Mouse (Mus musculus): Measurements from ENCODE around the gene Dmrtc2. TPM values are rescaled to one million over a fixed set of nuclear protein-coding genes. Genes with fewer than 3 reads are reported as not detected.
"Not testable (repeated sequence)": the region's sequence is repeated elsewhere in the genome, so short reads cannot be mapped to it uniquely, and the experiment has no call there.

Gene Dmrtc2
- not detected in 2 replicates for polyA plus RNA-seq (2014; fragmentation: Nextera tagmentation; extraction: Ambion mirVana)

DNA sequence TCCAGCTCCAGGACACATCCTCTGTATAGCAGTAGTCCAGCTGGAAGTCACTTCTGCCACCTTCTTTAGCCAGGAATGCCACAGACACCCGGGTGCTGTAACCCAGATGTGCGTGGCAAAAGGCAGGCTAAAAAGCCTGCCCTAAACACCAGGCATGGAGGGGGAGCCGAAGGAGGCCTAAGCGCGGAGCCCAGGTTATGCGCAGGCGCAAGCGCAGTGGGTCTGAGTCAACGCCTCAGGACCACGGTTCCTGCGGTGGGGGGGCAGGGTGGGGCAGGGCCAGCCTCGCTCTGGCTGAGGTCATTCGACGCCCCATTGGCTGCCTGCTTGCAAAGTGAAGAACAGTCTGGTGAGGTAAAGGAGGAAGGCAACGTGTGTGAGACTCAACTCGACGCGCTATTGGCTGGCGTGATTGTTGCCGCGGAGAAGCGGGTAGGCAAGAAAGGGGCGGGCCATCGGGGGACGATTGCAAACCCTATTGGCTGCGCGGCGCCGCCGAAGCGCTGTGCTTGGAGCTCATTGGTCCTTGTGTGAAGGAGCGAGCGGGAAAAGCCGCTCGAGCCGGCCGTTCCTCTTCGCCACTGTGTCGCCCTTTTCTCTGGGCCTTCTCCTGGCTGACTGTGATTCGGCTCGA, at the start of gene Dmrtc2, which contains the start of gene Lypd4:
Dmrtc2 (plus strand) TSS at position 526 of the 634 bp plus-strand sequence.
Lypd4 (minus strand) TSS at position 410 of the 634 bp plus-strand sequence.
- DNase-seq, result peak; percentile 45

GRCm38 (mm10) chr7:24824452-24824851, 45.4 kb upstream of the Dmrtc2 start:
- Histone ChIP-seq H3K4me3 (replicated peaks; ENCODE audit: low read depth, low read length) (no peak overlapping the region), H3K27me3 (ENCODE audit: control insufficient read depth, insufficient read depth, low read length) (no peaks in the 10 kb centered on the region), H3K9me3 (ENCODE audit: control insufficient read depth, low read length) (no peaks in the 10 kb centered on the region), H3K4me2 (ENCODE audit: low read length) (no peak overlapping the region), H3K4me1 (ENCODE audit: control insufficient read depth, insufficient read depth, low read length) (no peaks in the 10 kb centered on the region), H3K9ac (replicated peaks; ENCODE audit: low read length) (no peak overlapping the region), H3K27ac (replicated peaks; ENCODE audit: low read depth, low read length) (no peak overlapping the region), H3K36me3 (ENCODE audit: control insufficient read depth, insufficient read depth, low read length) (no peaks in the 10 kb centered on the region)
- 72% methylated on average over 7 of the region's 7 CpGs for WGBS
- DNase-seq (no peak), ATAC-seq (ENCODE audit: low FRiP score, low TSS enrichment) (no peak)

More for the DNA sequence above, at the start of gene Dmrtc2, which contains the start of gene Lypd4:
- H3K27ac ChIP-seq (replicated peaks; ENCODE audit: low read depth, low read length), result no peak within 1 kb of the TSS
- H3K4me1 ChIP-seq (ENCODE audit: control insufficient read depth, insufficient read depth, low read length), result no peaks in the 10 kb centered on the region
- no peaks in the 10 kb centered on the region for H3K9me3 ChIP-seq (ENCODE audit: control insufficient read depth, low read length)
- no peaks in the 10 kb centered on the region for H3K27me3 ChIP-seq (ENCODE audit: control insufficient read depth, insufficient read depth, low read length)
- no peak within 1 kb of the TSS for H3K4me3 ChIP-seq (replicated peaks; ENCODE audit: low read depth, low read length)
- H3K36me3 ChIP-seq (ENCODE audit: control insufficient read depth, insufficient read depth, low read length), result no peaks in the 10 kb centered on the region
- no peak within 1 kb of the TSS for H3K9ac ChIP-seq (replicated peaks; ENCODE audit: low read length)
- no peak within 1 kb of the TSS for H3K4me2 ChIP-seq (ENCODE audit: low read length)
- ATAC-seq (ENCODE audit: low FRiP score, low TSS enrichment), result no peak
- WGBS, result 55% methylated on average over 41 of the region's 41 CpGs

DNA sequence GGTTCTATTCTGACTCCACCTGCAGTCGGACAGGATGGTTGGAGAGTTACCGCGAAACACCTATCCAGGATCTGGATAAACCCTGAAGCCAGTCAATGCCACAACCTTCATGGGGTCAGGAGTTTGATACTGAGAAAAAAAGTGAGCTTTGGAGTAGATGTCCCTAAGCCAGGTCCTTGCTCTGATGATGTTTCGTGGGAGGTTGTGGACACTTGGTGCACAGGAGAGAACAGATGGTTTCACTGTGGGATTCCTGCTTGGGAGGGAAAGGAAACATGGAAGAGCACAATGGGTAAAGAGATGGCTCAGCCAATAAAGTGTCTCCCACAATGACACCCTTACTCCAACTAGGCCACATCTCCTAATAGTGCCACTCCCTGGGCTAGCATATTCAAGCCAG, 42.7 kb upstream of the Dmrtc2 start:
- Histone ChIP-seq H3K9ac (replicated peaks; ENCODE audit: low read length) (no peak overlapping the region), H3K36me3 (ENCODE audit: control insufficient read depth, insufficient read depth, low read length) (no peaks in the 10 kb centered on the region), H3K4me3 (replicated peaks; ENCODE audit: low read depth, low read length) (no peak overlapping the region), H3K4me2 (ENCODE audit: low read length) (no peak overlapping the region), H3K27ac (replicated peaks; ENCODE audit: low read depth, low read length) (no peak overlapping the region), H3K9me3 (ENCODE audit: control insufficient read depth, low read length) (no peaks in the 10 kb centered on the region), H3K27me3 (ENCODE audit: control insufficient read depth, insufficient read depth, low read length) (no peaks in the 10 kb centered on the region), H3K4me1 (ENCODE audit: control insufficient read depth, insufficient read depth, low read length) (no peaks in the 10 kb centered on the region)
- WGBS, result 92% methylated on average over 4 of the region's 4 CpGs
- ATAC-seq (ENCODE audit: low FRiP score, low TSS enrichment), result no peak
- DNase-seq, result no peak

DNA sequence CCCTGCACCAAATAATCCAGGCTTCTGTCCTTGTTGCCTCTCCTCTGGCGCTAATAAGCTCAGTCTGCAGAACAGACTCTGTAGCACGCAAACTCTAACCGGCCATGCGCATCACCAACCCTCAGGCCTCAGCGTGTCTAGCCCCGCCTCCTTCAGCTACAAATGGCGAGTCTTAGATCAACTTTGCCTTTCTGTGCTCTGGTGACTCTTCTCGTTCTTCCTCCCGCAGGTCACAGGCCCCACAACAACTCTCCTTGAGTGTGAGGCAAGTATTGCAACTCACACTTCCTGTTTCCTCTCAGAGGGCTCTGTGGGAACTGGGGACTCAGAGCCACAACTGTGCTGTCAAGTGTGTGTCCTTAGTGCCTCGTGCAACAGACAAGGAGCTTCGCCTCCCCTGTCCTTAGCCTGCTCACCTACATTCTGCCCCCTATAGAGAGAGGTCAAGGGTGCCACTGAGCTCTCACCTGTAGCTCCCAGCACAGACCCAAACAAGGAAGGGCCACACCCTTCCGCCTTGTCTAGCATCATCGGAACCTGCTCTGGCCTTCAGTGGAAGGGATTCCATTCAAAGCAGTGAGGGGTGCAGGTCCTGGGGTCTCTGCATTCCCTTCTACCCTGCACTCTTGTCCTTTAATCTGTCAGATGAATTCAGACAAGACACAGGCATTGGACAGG, 31.0 kb upstream of the Dmrtc2 start:
- not testable (repeated sequence) for H3K9ac ChIP-seq (replicated peaks; ENCODE audit: low read length); H3K27ac ChIP-seq (replicated peaks; ENCODE audit: low read depth, low read length); H3K4me1 ChIP-seq (ENCODE audit: control insufficient read depth, insufficient read depth, low read length); H3K27me3 ChIP-seq (ENCODE audit: control insufficient read depth, insufficient read depth, low read length); H3K4me3 ChIP-seq (replicated peaks; ENCODE audit: low read depth, low read length); H3K4me2 ChIP-seq (ENCODE audit: low read length); H3K9me3 ChIP-seq (ENCODE audit: control insufficient read depth, low read length); ATAC-seq (ENCODE audit: low FRiP score, low TSS enrichment); DNase-seq; H3K36me3 ChIP-seq (ENCODE audit: control insufficient read depth, insufficient read depth, low read length)
- WGBS, result 56% methylated on average over 11 of the region's 13 CpGs

GRCm38 (mm10) chr7:24839410-24839808, 30.4 kb upstream of the Dmrtc2 start:
- Histone ChIP-seq H3K4me1 (ENCODE audit: control insufficient read depth, insufficient read depth, low read length) (no peaks in the 10 kb centered on the region), H3K27me3 (ENCODE audit: control insufficient read depth, insufficient read depth, low read length) (no peaks in the 10 kb centered on the region), H3K27ac (replicated peaks; ENCODE audit: low read depth, low read length) (no peak overlapping the region), H3K4me2 (ENCODE audit: low read length) (no peak overlapping the region), H3K4me3 (replicated peaks; ENCODE audit: low read depth, low read length) (no peak overlapping the region), H3K36me3 (ENCODE audit: control insufficient read depth, insufficient read depth, low read length) (no peaks in the 10 kb centered on the region), H3K9ac (replicated peaks; ENCODE audit: low read length) (no peak overlapping the region), H3K9me3 (ENCODE audit: control insufficient read depth, low read length) (no peaks in the 10 kb centered on the region)
- 81% methylated on average over 8 of the region's 8 CpGs for WGBS
- ATAC-seq (ENCODE audit: low FRiP score, low TSS enrichment), result no peak
- DNase-seq, result no peak

GRCm38 (mm10) chr7:24840331-24840730, 29.5 kb upstream of the Dmrtc2 start:
- DNase-seq, result no peak
- no peak for ATAC-seq (ENCODE audit: low FRiP score, low TSS enrichment)

GRCm38 (mm10) chr7:24841009-24841408, 28.8 kb upstream of the Dmrtc2 start:
- H3K9ac ChIP-seq (replicated peaks; ENCODE audit: low read length), result no peak overlapping the region
- no peaks in the 10 kb centered on the region for H3K36me3 ChIP-seq (ENCODE audit: control insufficient read depth, insufficient read depth, low read length)
- ATAC-seq (ENCODE audit: low FRiP score, low TSS enrichment), result no peak
- H3K4me3 ChIP-seq (replicated peaks; ENCODE audit: low read depth, low read length), result no peak overlapping the region
- no peaks in the 10 kb centered on the region for H3K4me1 ChIP-seq (ENCODE audit: control insufficient read depth, insufficient read depth, low read length)
- H3K4me2 ChIP-seq (ENCODE audit: low read length), result no peak overlapping the region
- no peaks in the 10 kb centered on the region for H3K27me3 ChIP-seq (ENCODE audit: control insufficient read depth, insufficient read depth, low read length)
- H3K9me3 ChIP-seq (ENCODE audit: control insufficient read depth, low read length), result no peaks in the 10 kb centered on the region
- H3K27ac ChIP-seq (replicated peaks; ENCODE audit: low read depth, low read length), result no peak overlapping the region
- no peak for DNase-seq
- WGBS, result 74% methylated on average over 4 of the region's 4 CpGs

More at GRCm38 (mm10) chr7:24840331-24840730, 29.5 kb upstream of the Dmrtc2 start:
- no peak overlapping the region for H3K27ac ChIP-seq (replicated peaks; ENCODE audit: low read depth, low read length)
- no peak overlapping the region for H3K4me2 ChIP-seq (ENCODE audit: low read length)
- H3K4me1 ChIP-seq (ENCODE audit: control insufficient read depth, insufficient read depth, low read length), result no peaks in the 10 kb centered on the region
- H3K27me3 ChIP-seq (ENCODE audit: control insufficient read depth, insufficient read depth, low read length), result no peaks in the 10 kb centered on the region
- H3K36me3 ChIP-seq (ENCODE audit: control insufficient read depth, insufficient read depth, low read length), result no peaks in the 10 kb centered on the region
- 59% methylated on average over 3 of the region's 3 CpGs for WGBS
- no peak overlapping the region for H3K4me3 ChIP-seq (replicated peaks; ENCODE audit: low read depth, low read length)
- H3K9ac ChIP-seq (replicated peaks; ENCODE audit: low read length), result no peak overlapping the region
- H3K9me3 ChIP-seq (ENCODE audit: control insufficient read depth, low read length), result no peaks in the 10 kb centered on the region

- no peak for DNase-seq
- H3K4me1 ChIP-seq (ENCODE audit: control insufficient read depth, insufficient read depth, low read length), result no peaks in the 10 kb centered on the region
- no peak overlapping the region for H3K4me3 ChIP-seq (replicated peaks; ENCODE audit: low read depth, low read length)
- WGBS, result 42% methylated on average over 5 of the region's 5 CpGs
- no peak for ATAC-seq (ENCODE audit: low FRiP score, low TSS enrichment)
- no peaks in the 10 kb centered on the region for H3K9me3 ChIP-seq (ENCODE audit: control insufficient read depth, low read length)
- no peak overlapping the region for H3K27ac ChIP-seq (replicated peaks; ENCODE audit: low read depth, low read length)
- H3K9ac ChIP-seq (replicated peaks; ENCODE audit: low read length), result no peak overlapping the region
- H3K27me3 ChIP-seq (ENCODE audit: control insufficient read depth, insufficient read depth, low read length), result no peaks in the 10 kb centered on the region
- no peak overlapping the region for H3K4me2 ChIP-seq (ENCODE audit: low read length)
- H3K36me3 ChIP-seq (ENCODE audit: control insufficient read depth, insufficient read depth, low read length), result no peaks in the 10 kb centered on the region
These were observed 25.7 kb upstream of the Dmrtc2 start for GRCm38 (mm10) chr7:24844144-24844543.

- 83% methylated on average over 9 of the region's 9 CpGs for WGBS
- Histone ChIP-seq H3K4me3 (replicated peaks; ENCODE audit: low read depth, low read length) (no peak overlapping the region), H3K9ac (replicated peaks; ENCODE audit: low read length) (no peak overlapping the region), H3K36me3 (ENCODE audit: control insufficient read depth, insufficient read depth, low read length) (no peaks in the 10 kb centered on the region), H3K4me1 (ENCODE audit: control insufficient read depth, insufficient read depth, low read length) (no peaks in the 10 kb centered on the region), H3K27ac (replicated peaks; ENCODE audit: low read depth, low read length) (no peak overlapping the region), H3K9me3 (ENCODE audit: control insufficient read depth, low read length) (no peaks in the 10 kb centered on the region), H3K4me2 (ENCODE audit: low read length) (no peak overlapping the region), H3K27me3 (ENCODE audit: control insufficient read depth, insufficient read depth, low read length) (no peaks in the 10 kb centered on the region)
- ATAC-seq (ENCODE audit: low FRiP score, low TSS enrichment) (no peak), DNase-seq (no peak)
These were observed 24.7 kb upstream of the Dmrtc2 start for GRCm38 (mm10) chr7:24845181-24845580.

Measured in midbrain, embryonic 14.5 days (tissue).